Mouse (Mus musculus) E14TG2a.4 (cell line): Measurements from ENCODE around the gene Cdon.

Experiments
- CTCF ChIP-seq: conservative IDR thresholded peaks from 2 replicates; pipeline ENCODE4 v1.5.1; 2014; ENCODE audit warnings: low read length
- NANOG ChIP-seq: IDR thresholded peaks from 2 replicates; pipeline ENCODE4 v1.6.1; 2014; ENCODE audit warnings: borderline replicate concordance, low read length, mixed read lengths
- POU5F1 ChIP-seq: IDR thresholded peaks from 2 replicates; pipeline ENCODE4 v1.6.1; 2014; ENCODE audit warnings: low read length, borderline replicate concordance

DNA sequence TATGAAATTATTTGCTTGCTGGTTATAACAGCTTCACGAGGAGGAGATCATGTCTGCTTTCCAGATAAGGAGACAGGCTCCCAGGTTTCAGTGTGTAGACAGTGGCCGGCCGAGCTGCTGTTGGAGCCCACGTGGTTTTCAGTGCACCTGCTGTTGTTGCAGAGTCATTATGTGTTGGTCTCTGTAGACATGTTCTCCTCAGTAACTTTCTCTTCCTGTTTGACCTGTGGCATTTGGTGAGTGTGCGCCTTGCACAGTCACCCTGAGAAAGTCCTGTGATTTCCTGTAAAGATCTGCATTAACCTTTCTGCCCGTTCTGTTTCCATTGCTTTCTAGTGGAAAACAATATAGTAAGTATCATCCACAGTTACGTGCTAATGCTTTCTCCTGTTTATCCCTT, 54.5 kb downstream of the Cdon start:
- TF ChIP-seq CTCF (no peak), POU5F1 (no peak), NANOG (no peak)
